Mouse (Mus musculus) urinary bladder, adult 18-20 months (tissue): ENCODE data around the gene Vmn1r100.
"Not testable (repeated sequence)": the region's sequence is repeated elsewhere in the genome, so short reads cannot be mapped to it uniquely, and the experiment has no call there.

Source experiments
- DNase-seq, 2 experiments: peaks; one replicate each; pipeline ENCODE4 v3.0.0; 2022; ENCODE audit warnings: low spot score in 2 of 2, mixed read lengths in 2 of 2

Vmn1r100 gene

DNA sequence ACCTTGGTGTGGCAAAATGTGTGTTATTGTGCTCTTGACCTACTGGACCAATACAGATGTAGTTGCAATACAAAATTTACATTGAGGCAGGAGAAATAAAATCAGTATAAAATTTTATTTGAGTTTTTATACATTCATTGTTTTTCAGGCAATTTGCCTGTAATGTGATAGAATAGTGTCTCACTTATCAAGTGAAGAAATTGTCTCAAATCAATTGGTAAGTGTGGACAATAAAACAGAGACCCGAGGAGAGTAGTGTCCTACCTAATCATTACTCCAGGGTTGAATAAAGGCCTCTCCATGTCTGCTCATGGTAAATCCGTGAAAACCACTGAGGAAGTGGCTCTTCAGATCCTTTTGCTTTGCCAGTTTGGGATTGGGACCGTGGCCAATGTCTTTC lies at the start of gene Vmn1r100:
Gene Vmn1r100, plus strand, starts transcription at position 301 of the 400 bp plus-strand sequence.
- DNase-seq, result not testable (repeated sequence)

DNA sequence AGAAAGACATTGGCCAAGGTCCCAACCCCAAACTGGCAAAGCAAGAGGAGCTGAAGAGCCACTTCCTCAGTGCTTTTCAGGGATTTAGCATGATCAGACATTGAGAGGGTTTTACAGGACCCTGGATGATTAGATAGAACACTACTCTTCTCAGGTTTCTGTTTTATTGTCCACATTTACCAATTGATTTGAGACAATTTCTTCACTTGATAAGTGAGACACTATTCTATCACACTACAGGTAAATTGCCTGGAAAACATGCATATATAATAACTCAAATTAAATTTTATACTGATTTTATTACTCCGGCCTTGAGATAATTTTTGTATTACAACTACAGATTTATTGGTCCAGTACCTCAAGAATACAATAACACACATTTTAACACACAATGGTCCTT lies 42.4 kb upstream of the Vmn1r100 start, which contains the start of gene Gm5728:
Gene Gm5728, minus strand, starts transcription at position 101 of the 400 bp plus-strand sequence.
- DNase-seq, result not testable (repeated sequence)

DNA sequence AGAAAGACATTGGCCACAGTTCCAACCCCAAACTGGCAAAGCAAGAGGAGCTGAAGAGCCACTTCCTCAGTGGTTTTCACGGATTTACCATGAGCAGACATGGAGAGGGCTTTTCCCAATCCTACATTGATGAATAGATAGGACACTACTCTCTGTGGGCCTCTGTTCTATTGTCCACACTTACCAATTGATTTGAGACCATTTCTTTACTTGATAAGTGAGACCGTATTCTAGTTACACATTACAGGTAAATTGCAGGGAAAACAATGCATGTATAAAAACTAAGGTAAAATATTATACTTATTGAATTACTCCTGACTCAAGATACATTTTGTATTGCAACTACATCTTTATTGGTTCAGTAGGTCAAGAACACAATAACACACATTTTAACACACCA lies 24.8 kb downstream of the Vmn1r100 start, which contains the start of gene Vmn1r101:
Gene Vmn1r101, minus strand, starts transcription at position 101 of the 400 bp plus-strand sequence.
- not testable (repeated sequence) for DNase-seq
